Mouse (Mus musculus): ENCODE measurements at regions not wholly inside any gene's neighbourhood (a gene's known extent, or its start where the extent isn't known, plus 50 kb on each side); places are given as distances from the start of the nearest gene placed in this dataset.

DNA sequence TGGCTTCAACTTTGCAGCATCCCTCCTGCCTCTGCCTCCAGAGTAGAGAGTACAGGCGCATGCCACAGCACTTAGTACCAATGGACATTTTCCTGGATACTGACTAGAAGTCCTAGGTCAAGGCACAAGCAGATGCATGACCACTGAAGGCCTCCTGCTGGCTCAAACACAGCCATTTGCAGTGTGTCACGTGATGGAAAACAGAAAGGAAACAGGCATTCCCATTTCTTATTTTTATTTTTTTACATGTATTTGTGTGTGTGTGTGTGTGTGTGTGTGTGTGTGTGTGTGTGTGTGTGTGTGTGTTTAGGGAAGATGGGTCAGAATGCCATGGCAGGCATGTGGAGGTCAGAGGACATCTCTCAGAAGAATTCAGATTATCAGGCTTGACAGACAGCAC lies 65.6 kb downstream of the Thap12 start:
- intact Hi-C loops (cut with DNase I): no loop called here
- DNase-seq (ENCODE audit: low spot score in 2 of 2): no peak

DNA sequence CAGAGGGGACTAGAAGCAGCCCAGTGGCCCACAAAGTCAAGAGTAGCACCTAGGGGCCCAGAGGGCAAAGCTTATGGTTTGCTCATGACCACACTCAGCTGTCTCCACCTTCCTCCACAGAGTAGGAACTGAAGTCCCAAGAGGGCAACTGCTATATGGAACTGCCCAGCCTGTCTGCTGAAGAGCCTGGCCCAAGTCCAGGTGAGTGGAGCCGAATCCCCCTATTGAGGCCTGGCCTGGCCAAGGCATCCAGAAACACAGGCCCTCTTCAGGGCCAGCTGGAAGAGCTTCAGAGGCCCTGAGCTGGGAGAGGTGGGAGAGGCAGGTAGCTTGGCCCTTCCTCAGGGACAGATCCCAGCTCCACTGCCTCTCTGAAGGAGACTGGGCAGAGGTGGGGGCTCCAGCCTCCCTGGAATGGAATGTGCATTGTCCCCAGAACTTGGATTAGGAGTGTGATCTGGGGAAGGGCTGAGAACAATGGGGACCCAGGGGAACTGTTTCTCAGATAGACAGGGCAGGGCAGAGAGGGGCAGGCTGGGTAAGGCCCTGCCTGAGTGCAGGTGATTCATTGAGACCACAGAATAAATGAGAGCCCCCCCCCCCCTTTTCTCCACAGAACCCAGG lies 65.7 kb upstream of the Wnt11 start:
- no peak for DNase-seq (ENCODE audit: low spot score in 2 of 2)
- intact Hi-C loops (cut with DNase I): no loop called here

DNA sequence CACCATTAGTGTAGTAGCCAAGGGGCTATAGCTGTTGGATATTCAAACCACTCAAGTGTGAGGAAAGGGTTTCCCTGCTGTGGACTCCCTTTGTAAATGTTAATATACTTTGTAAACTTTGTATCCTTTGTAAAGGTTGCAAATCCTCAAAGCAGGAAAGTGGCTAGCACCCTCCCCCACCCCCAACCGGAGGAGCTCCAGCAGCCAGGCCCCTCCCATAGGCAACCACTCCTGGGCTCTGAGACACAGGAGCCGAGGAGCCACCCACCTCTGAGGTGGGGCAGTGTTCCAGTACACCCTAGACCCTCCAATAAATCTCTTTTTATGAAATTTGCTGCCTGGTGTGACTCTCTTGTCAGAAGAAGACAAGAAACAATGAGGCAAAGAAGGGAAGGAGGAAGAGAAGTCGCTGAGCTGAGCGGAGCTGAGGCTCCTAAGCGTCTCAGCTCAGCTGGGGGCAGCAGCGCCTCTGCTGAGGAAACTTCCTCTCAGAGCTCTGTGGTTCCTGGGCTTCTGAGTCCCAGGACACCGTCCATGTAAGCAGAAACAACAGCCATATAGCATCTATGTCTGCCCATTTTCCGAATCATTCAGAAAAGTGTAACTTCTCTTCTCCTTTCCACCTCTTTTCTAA lies 64.5 kb upstream of the Wnt11 start:
- no peak for DNase-seq (ENCODE audit: low spot score in 2 of 2)
- intact Hi-C loops (cut with DNase I): no loop called here

GRCm38 (mm10) chr7:98771134-98771775 lies 63.7 kb upstream of the Wnt11 start:
- DNase-seq (ENCODE audit: low spot score in 2 of 2): no peak
- intact Hi-C loops (cut with DNase I): no loop called here

DNA sequence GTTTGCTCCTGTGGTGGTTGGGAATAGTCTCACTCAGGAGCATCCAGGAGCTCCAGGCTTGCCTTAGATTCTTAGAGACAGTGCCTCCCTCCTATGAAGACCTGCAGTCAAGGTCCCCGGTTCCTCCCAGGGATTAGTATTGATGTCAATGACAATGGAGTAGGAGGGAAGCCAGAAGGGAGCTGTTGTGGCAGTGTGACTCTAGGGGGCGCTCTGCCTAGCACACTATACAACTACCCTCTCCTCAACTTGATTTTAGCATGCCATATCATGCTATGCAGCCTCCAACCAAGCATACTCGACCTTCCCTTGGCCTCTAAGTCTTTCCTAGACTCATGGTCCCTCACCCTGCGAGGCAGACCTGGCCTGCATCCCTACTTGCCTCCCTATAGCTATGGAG lies 60.3 kb upstream of the Wnt11 start:
- intact Hi-C loops (cut with DNase I): no loop called here
- no peak for DNase-seq (ENCODE audit: low spot score in 2 of 2)

- intact Hi-C loops (cut with DNase I): loop anchor here (5.0 kb wide), 1 partner anchor 33 kb away; no protein-coding TSS in a partner anchor
Observed at GRCm38 (mm10) chr7:98775031-98775430, 59.9 kb upstream of the Wnt11 start.

GRCm38 (mm10) chr7:98777304-98777849 lies 57.5 kb upstream of the Wnt11 start:
- DNase-seq (ENCODE audit: low spot score in 2 of 2): no peak
- intact Hi-C loops (cut with DNase I): loop anchor here (5.0 kb wide), 1 partner anchor 35 kb away; no protein-coding TSS in a partner anchor

More at GRCm38 (mm10) chr7:98775031-98775430, 59.9 kb upstream of the Wnt11 start:
- no peak for DNase-seq (ENCODE audit: low spot score in 2 of 2)

GRCm38 (mm10) chr7:98778929-98779328 lies 56.0 kb upstream of the Wnt11 start:
- intact Hi-C loops (cut with DNase I): loop anchor here (5.0 kb wide), 1 partner anchor 37 kb away; no protein-coding TSS in a partner anchor
- DNase-seq (ENCODE audit: low spot score in 2 of 2): peak; percentile 31 to 73

GRCm38 (mm10) chr7:98783521-98783920 lies 51.4 kb upstream of the Wnt11 start:
- DNase-seq (ENCODE audit: low spot score in 2 of 2): no peak
- intact Hi-C loops (cut with DNase I): no loop called here

- intact Hi-C loops (cut with DNase I): no loop called here
Observed at GRCm38 (mm10) chr7:98783954-98784353, 51.0 kb upstream of the Wnt11 start.

GRCm38 (mm10) chr7:98784369-98784931 lies 50.5 kb upstream of the Wnt11 start:
- no peak for DNase-seq (ENCODE audit: low spot score in 2 of 2)
- intact Hi-C loops (cut with DNase I): no loop called here

More at GRCm38 (mm10) chr7:98783954-98784353, 51.0 kb upstream of the Wnt11 start:
- DNase-seq (ENCODE audit: low spot score in 2 of 2): peak; percentile 30 to 38

Data from left cerebral cortex, postnatal 14 days (tissue).